Mouse (Mus musculus) midbrain, embryonic 15.5 days (tissue): ENCODE results near the gene Dnajc2. TPM values are rescaled to one million over a fixed set of nuclear protein-coding genes. Genes with fewer than 3 reads are reported as not detected.
A peak's percentile ranks its signal among the peaks of the same experiment; 100 is the strongest.

Experiments
- ATAC-seq: fragments of 200-750 bp; cut with Nextera tagmentation; replicated peaks from 2 replicates; pipeline ENCODE4 v1.8.0; 2017; ENCODE audit warnings: moderate TSS enrichment
- H3K27ac ChIP-seq: fragments of 300-500 bp; sonication (generic); 2 replicates; pipeline ENCODE4 v1.5.1; 2015; ENCODE audit warnings: mild to moderate bottlenecking, inconsistent platforms
- H3K27me3 ChIP-seq: fragments of 300-500 bp; sonication (generic); replicated peaks from 2 replicates; pipeline ENCODE4 v1.6.1; 2015; ENCODE audit warnings: inconsistent platforms
- H3K36me3 ChIP-seq: fragments of 300-500 bp; sonication (generic); replicated peaks from 2 replicates; pipeline ENCODE4 v1.6.1; 2015; ENCODE audit warnings: inconsistent platforms
- H3K4me1 ChIP-seq: fragments of 300-500 bp; sonication (generic); 2 replicates; pipeline ENCODE4 v1.6.1; 2015; ENCODE audit warnings: inconsistent platforms
- H3K4me2 ChIP-seq: fragments of 300-500 bp; sonication (generic); 2 replicates; pipeline ENCODE4 v1.6.1; 2015; ENCODE audit warnings: inconsistent platforms, mild to moderate bottlenecking, moderate library complexity
- H3K4me3 ChIP-seq: fragments of 300-500 bp; sonication (generic); 2 replicates; pipeline ENCODE4 v1.5.1; 2015; ENCODE audit warnings: mild to moderate bottlenecking, inconsistent platforms
- H3K9ac ChIP-seq: fragments of 300-500 bp; sonication (generic); 2 replicates; pipeline ENCODE4 v1.6.1; 2015; ENCODE audit warnings: mild to moderate bottlenecking, inconsistent platforms
- H3K9me3 ChIP-seq: fragments of 300-500 bp; sonication (generic); 2 replicates; pipeline ENCODE4 v1.6.1; 2016; ENCODE audit warnings: inconsistent platforms
- WGBS: fragments of 180-500 bp; shearing (Covaris S2); methylation state at CpG from one replicate; pipeline ENCODE4 v1.1.7; 2015; ENCODE audit warnings: mixed read lengths; 5-methylcytosine and 5-hydroxymethylcytosine counted together
- polyA plus RNA-seq: library from polyadenylated mRNA; unstranded; fragments of >200 nt; fragmentation: Nextera tagmentation; extraction: Ambion mirVana; gene quantifications from 2 replicates; pipeline ENCODE4 v1.2.1, GENCODE M21; 2015

The Dnajc2 gene
- 65.9 and 71.1 TPM in 2 replicates for polyA plus RNA-seq

DNA sequence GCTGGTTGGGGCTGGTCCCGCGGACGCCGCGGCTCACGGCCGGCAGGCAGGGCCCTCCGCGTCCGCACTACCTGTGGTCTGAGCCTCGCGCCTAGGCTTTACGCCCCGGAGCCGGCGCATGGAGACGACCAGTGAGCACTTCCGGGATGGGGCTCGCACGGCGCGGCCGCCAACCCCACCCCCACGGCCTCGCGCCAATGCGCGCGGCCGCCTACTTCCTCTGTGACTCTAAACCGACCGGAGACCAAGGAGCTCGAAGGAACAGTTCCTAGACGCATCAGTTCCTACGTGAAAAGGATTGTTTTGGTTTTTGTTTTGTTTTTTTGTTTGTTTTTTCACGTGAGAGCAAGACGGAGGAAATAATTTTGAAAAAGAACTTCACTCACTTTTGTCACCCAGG is at the start of gene Dnajc2, which contains the start of gene Psmc2:
Gene Dnajc2 (minus strand): TSS at position 199 of the 400 bp plus-strand sequence.
Gene Psmc2 (plus strand): TSS at position 231 of the 400 bp plus-strand sequence.
- Histone ChIP-seq H3K4me3 (peak within 1 kb of the TSS; percentile 99), H3K9me3 (no peaks in the 10 kb centered on the region), H3K4me1 (peaks cover 32% of the 10 kb centered on the region), H3K36me3 (peaks cover 26% of the 10 kb centered on the region), H3K4me2 (peak within 1 kb of the TSS; percentile 93), H3K27ac (peak within 1 kb of the TSS; percentile 84), H3K9ac (peak within 1 kb of the TSS; percentile 84), H3K27me3 (no peaks in the 10 kb centered on the region)
- peak; percentile 98 for ATAC-seq
- under 1% methylated on average over 37 of the region's 37 CpGs for WGBS

DNA sequence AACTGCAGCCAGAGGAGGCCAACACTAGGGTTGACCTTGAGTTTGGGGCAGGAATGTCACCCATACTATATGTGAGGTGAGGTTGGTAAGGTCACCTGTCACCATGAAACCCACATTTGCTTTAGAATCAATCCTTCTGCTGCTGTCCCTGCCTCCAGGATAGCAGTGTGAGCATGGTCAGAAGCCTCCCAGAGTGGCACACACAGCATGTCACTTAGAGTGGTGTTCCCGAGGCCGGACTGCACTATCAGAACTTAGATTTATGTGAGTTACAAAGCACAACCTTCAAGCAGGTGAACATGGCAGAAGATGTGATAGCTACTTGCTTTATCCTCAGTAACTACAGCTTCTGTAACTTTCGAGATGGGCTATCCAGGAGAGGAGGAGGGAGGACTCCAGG is 46.7 kb upstream of the Dnajc2 start:
- Histone ChIP-seq H3K27ac (no peak overlapping the region), H3K4me2 (no peak overlapping the region), H3K4me3 (no peak overlapping the region), H3K9me3 (no peaks in the 10 kb centered on the region), H3K27me3 (no peaks in the 10 kb centered on the region), H3K4me1 (no peaks in the 10 kb centered on the region), H3K36me3 (no peaks in the 10 kb centered on the region), H3K9ac (no peak overlapping the region)
- 87% methylated on average over 3 of the region's 3 CpGs for WGBS
- ATAC-seq: no peak

- WGBS: 67% methylated on average over 4 of the region's 4 CpGs
- H3K4me2 ChIP-seq: no peak overlapping the region
- H3K9me3 ChIP-seq: no peaks in the 10 kb centered on the region
- H3K27me3 ChIP-seq: no peaks in the 10 kb centered on the region
- no peak overlapping the region for H3K27ac ChIP-seq
- ATAC-seq: no peak
- H3K9ac ChIP-seq: no peak overlapping the region
- no peaks in the 10 kb centered on the region for H3K36me3 ChIP-seq
- no peak overlapping the region for H3K4me3 ChIP-seq
- H3K4me1 ChIP-seq: no peaks in the 10 kb centered on the region
These were observed 43.8 kb upstream of the Dnajc2 start for GRCm38 (mm10) chr5:21828855-21829254.

DNA sequence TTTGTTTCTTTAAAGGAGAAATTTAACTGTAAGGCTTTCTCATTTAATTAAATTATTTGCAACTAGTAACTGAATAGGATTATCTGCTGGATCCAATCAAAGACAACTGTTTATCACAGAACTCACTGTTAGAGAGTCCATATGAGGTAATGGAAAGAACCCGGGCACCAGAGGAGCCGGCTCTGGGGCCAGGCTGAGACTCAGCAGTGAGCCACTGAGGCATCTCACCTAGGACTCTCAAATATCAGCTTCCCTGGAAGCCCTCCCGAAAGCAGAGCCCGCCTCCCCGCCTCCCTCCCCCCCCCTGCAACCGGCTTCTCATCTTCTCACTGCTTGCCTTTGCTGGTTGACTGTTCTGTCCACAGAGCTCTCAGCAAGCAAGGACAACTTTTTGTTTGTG is 42.6 kb upstream of the Dnajc2 start:
- ATAC-seq: no peak
- Histone ChIP-seq H3K4me2 (no peak overlapping the region), H3K27me3 (no peaks in the 10 kb centered on the region), H3K9ac (no peak overlapping the region), H3K27ac (no peak overlapping the region), H3K9me3 (no peaks in the 10 kb centered on the region), H3K36me3 (no peaks in the 10 kb centered on the region), H3K4me3 (no peak overlapping the region), H3K4me1 (no peaks in the 10 kb centered on the region)
- WGBS: 27% methylated on average over 6 of the region's 6 CpGs

GRCm38 (mm10) chr5:21826370-21826769 is 41.3 kb upstream of the Dnajc2 start:
- H3K4me1 ChIP-seq: no peaks in the 10 kb centered on the region
- no peaks in the 10 kb centered on the region for H3K9me3 ChIP-seq
- H3K4me3 ChIP-seq: no peak overlapping the region
- H3K27me3 ChIP-seq: no peaks in the 10 kb centered on the region
- H3K4me2 ChIP-seq: no peak overlapping the region
- H3K36me3 ChIP-seq: no peaks in the 10 kb centered on the region
- no peak overlapping the region for H3K9ac ChIP-seq
- no peak overlapping the region for H3K27ac ChIP-seq
- 14% methylated on average over 7 of the region's 7 CpGs for WGBS
- no peak for ATAC-seq

DNA sequence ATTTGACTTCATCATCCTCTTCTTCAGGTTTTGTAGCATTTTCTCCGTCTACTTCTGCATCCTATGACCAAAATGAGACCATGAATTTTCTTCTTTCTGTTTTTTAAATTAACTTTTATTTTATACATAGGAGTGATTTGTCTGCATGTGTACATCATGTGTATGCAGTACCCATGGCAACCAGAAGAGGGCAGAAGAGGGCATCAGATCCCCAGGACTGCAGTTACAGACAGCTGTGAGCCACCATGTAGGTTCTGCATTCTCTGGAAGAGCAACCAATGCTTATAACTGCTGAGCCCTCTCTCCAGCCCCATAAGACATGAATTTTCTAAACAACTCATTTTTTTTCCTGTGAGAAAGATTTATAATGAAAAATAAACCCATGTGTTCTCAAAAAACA is 28.9 kb upstream of the Dnajc2 start:
- no peak overlapping the region for H3K27ac ChIP-seq
- H3K9ac ChIP-seq: no peak overlapping the region
- WGBS: 35% methylated on average over 1 of the region's 1 CpGs
- no peaks in the 10 kb centered on the region for H3K4me1 ChIP-seq
- H3K27me3 ChIP-seq: no peaks in the 10 kb centered on the region
- ATAC-seq: no peak
- no peak overlapping the region for H3K4me2 ChIP-seq
- no peaks in the 10 kb centered on the region for H3K9me3 ChIP-seq
- H3K4me3 ChIP-seq: no peak overlapping the region
- no peaks in the 10 kb centered on the region for H3K36me3 ChIP-seq

DNA sequence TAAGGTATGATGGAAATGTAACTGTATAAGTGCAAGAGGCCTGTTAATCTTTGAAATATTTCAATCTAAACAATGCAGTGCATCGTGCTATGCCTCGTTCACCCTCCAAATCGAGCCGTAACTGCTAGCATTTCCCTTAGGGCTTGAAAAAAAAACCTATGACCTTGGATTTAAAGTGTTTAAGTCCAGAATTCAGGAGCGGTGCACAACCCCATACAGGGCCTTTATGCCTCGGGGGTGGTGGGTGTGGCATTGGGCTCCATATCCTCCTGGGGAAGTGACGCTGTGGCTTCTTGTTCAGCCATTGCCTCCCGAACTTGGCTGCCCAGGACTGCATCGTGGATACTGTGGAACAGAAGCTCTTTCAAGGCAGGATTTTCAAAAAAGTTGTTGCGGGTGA is 25.9 kb upstream of the Dnajc2 start:
- H3K9me3 ChIP-seq: no peaks in the 10 kb centered on the region
- no peak overlapping the region for H3K27ac ChIP-seq
- no peaks in the 10 kb centered on the region for H3K36me3 ChIP-seq
- H3K9ac ChIP-seq: no peak overlapping the region
- no peak overlapping the region for H3K4me3 ChIP-seq
- H3K27me3 ChIP-seq: no peaks in the 10 kb centered on the region
- H3K4me1 ChIP-seq: no peaks in the 10 kb centered on the region
- no peak for ATAC-seq
- WGBS: 78% methylated on average over 10 of the region's 10 CpGs
- H3K4me2 ChIP-seq: no peak overlapping the region

GRCm38 (mm10) chr5:21804837-21805236 is 19.8 kb upstream of the Dnajc2 start:
- H3K9ac ChIP-seq: no peak overlapping the region
- no peak overlapping the region for H3K27ac ChIP-seq
- H3K9me3 ChIP-seq: no peaks in the 10 kb centered on the region
- H3K4me2 ChIP-seq: no peak overlapping the region
- no peak for ATAC-seq
- H3K4me1 ChIP-seq: no peaks in the 10 kb centered on the region
- 88% methylated on average over 4 of the region's 4 CpGs for WGBS
- no peak overlapping the region for H3K4me3 ChIP-seq
- peaks cover 29% of the 10 kb centered on the region for H3K36me3 ChIP-seq
- no peaks in the 10 kb centered on the region for H3K27me3 ChIP-seq

DNA sequence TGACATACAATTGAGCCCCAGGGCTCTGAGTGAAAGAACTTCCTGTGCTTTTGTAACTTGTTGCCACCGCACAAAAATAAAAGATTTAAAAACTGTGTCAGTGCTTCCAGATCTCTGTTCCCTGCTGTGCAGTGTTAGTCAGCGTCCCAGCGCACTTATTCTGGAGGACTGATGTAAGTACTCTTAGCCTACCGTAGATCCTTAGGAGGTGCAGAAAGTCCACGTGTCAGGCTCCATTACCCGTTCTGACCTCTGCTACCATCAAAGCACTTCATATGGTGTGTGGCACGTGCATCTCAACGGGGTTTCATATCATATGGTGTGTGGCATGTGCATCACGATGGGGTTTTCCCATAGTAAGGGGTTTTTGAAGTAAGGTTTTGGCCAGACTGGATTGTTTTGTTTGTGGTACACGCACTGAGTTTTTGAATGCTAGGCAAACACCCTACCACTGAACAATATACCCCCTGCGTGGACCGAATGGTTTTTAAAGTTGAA is 18.7 kb upstream of the Dnajc2 start:
- ATAC-seq: no peak
- no peak overlapping the region for H3K27ac ChIP-seq
- H3K4me2 ChIP-seq: no peak overlapping the region
- peaks cover 29% of the 10 kb centered on the region for H3K36me3 ChIP-seq
- no peaks in the 10 kb centered on the region for H3K9me3 ChIP-seq
- H3K4me3 ChIP-seq: no peak overlapping the region
- H3K4me1 ChIP-seq: no peaks in the 10 kb centered on the region
- H3K27me3 ChIP-seq: no peaks in the 10 kb centered on the region
- no peak overlapping the region for H3K9ac ChIP-seq
- 88% methylated on average over 12 of the region's 12 CpGs for WGBS

- Histone ChIP-seq H3K4me1 (no peaks in the 10 kb centered on the region), H3K9ac (no peak overlapping the region), H3K4me2 (no peak overlapping the region), H3K36me3 (peaks cover 31% of the 10 kb centered on the region), H3K9me3 (no peaks in the 10 kb centered on the region), H3K4me3 (no peak overlapping the region), H3K27me3 (no peaks in the 10 kb centered on the region), H3K27ac (no peak overlapping the region)
- no peak for ATAC-seq
- 96% methylated on average over 9 of the region's 9 CpGs for WGBS
These were observed 17.9 kb upstream of the Dnajc2 start for GRCm38 (mm10) chr5:21802907-21803306.

DNA sequence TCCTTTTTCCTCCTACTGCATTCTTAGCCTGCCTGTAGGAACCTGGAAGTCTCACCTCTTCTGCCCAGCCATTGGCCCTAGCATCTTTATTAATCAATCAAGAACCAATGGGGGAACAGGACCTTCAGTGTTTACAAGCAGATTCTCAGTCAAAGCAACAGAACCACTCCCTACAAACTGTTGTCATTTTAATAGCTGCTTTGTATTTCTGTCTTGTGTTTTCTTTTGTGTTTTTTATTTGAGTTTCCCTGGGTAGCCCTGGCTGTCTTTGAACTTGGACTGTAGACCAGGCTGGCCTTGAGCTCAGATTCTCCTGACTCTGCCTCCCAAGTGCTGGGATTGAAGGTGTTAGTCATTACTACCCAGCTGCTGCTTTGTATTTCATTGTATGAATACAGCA is 7.1 kb upstream of the Dnajc2 start:
- Histone ChIP-seq H3K27ac (no peak overlapping the region), H3K4me3 (no peak overlapping the region), H3K36me3 (peaks cover 17% of the 10 kb centered on the region; the same call in 1 of the 2 replicates), H3K4me2 (no peak overlapping the region), H3K9ac (no peak overlapping the region), H3K4me1 (peaks cover 25% of the 10 kb centered on the region), H3K27me3 (no peaks in the 10 kb centered on the region), H3K9me3 (no peaks in the 10 kb centered on the region)
- no peak for ATAC-seq

DNA sequence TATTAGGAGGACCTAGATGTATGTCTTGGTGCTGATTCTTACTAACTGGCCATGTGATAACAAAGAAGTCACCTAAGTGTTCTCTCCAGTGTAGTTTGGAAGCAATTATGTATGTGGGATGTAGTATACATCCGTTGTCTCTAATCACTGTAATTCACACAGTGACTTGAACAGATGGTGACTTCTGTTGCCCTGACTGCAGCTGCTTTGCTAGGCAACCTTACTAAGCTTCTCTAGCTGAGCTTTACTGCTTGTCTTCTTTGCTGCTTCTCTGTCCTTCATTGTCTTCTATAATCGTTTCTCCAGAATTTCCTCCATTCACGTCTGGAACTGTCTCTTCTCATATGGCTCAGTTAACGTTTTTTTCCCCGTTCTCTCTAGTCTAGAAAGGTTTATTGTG is 4.0 kb upstream of the Dnajc2 start:
- H3K9ac ChIP-seq: no peak overlapping the region
- H3K27me3 ChIP-seq: no peaks in the 10 kb centered on the region
- no peaks in the 10 kb centered on the region for H3K36me3 ChIP-seq
- WGBS: 73% methylated on average over 5 of the region's 5 CpGs
- H3K9me3 ChIP-seq: no peaks in the 10 kb centered on the region
- no peak overlapping the region for H3K4me2 ChIP-seq
- ATAC-seq: no peak
- H3K4me1 ChIP-seq: peaks cover 31% of the 10 kb centered on the region
- H3K4me3 ChIP-seq: no peak overlapping the region
- H3K27ac ChIP-seq: no peak overlapping the region

DNA sequence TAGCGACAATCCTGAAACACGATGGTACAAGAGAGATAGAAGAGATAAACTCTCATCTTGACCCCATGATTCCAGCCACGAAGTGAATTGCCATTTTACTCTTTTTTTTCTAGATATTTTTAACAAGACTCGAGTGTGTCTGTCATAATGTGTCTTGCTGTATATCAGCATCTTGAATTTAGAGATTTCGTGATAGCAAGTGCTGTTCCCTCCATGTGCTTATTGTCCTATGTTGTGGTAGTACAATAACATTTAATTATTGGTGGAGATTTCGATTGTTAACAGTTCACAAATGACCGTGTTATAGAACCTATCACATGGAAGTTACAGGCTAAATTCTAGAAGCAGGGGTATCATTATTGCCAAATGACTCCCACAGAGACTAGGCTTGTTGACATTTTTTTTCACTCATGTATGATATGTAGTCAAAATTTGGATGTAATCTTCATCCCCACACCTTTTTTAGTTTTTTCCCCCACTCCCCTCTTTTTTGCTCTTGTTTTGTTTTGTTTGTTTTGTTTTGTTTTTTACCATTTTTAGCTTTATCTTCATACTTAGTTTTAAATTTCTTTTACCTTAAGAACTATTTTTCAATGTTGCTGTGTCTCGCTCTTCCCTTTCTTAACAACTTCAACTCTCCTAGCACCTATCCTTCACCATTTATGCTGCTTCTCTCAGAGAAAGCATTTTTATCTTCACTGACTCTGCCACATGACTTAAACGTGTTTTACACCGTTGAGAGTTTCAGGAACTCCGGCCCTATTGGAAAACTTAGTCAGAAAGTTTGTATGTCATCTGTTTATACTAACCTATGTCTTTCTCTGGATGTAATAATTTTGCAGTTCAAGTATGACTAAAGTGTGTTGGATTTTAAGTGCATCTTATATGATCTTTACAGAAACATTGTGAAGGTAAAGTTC is 2.4 kb upstream of the Dnajc2 start:
- peak overlapping the region; percentile 58 for H3K4me2 ChIP-seq
- no peak for ATAC-seq
- no peaks in the 10 kb centered on the region for H3K9me3 ChIP-seq
- H3K27ac ChIP-seq: peak overlapping the region; percentile 79
- 39% methylated on average over 11 of the region's 11 CpGs for WGBS
- peaks cover 32% of the 10 kb centered on the region for H3K4me1 ChIP-seq
- H3K27me3 ChIP-seq: no peaks in the 10 kb centered on the region
- 0 out of 2 replicates have a peak, but pooled peaks cover 3% of the 10 kb centered on the region for H3K36me3 ChIP-seq
- H3K9ac ChIP-seq: peak overlapping the region; percentile 71
- H3K4me3 ChIP-seq: peak overlapping the region; percentile 63
